Mouse (Mus musculus): Measurements from ENCODE around the gene Ccsap.

DNA sequence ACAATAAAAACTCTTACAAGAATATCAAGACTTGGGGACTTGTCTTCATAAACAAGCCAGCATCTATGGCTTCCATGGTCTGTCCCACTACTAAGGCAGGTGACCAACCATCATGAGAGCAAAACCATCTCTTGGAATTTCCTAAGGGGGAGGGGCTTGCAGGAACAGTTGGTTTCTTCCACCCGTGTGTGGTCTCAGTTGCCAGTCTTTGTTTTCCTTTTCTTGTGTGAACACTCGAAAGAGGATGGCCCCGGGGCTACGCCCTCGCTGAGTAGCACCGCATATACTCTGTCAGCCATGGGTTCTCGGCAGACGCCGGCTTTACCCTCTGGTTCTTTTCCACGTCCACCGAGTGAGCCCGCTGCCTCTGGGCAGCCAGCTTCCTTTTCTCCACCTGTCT lies 17.9 kb downstream of the Ccsap start:
- no peak for TF ChIP-seq POLR2A (IDR thresholded peaks at IDR 0.05; ENCODE audit: extremely low read depth, insufficient read depth, low read length)
- TF ChIP-seq CTCF (IDR thresholded peaks at IDR 0.05; ENCODE audit: extremely low read depth, insufficient read depth, low read length) = no peak
